Mouse (Mus musculus) heart, embryonic 12.5 days (tissue): ENCODE results near the gene Ppp2r1a. TPM values are rescaled to one million over a fixed set of nuclear protein-coding genes. Genes with fewer than 3 reads are reported as not detected.

Experiments used
- ATAC-seq: fragments of 200-750 bp; cut with Nextera tagmentation; 2 replicates; pipeline ENCODE4 v1.8.0; 2017; ENCODE audit warnings: moderate TSS enrichment, moderate library complexity; ENCODE audit not compliant: insufficient number of reproducible peaks, low FRiP score
- H3K27ac ChIP-seq: fragments of 300-500 bp; sonication (generic); 2 replicates; pipeline ENCODE4 v1.5.1; 2016; ENCODE audit warnings: mild to moderate bottlenecking, moderate library complexity; ENCODE audit not compliant: poor library complexity, severe bottlenecking
- H3K27me3 ChIP-seq: fragments of 300-500 bp; sonication (generic); replicated peaks from 2 replicates; pipeline ENCODE4 v1.6.1; 2016; ENCODE audit warnings: mild to moderate bottlenecking, moderate library complexity
- H3K36me3 ChIP-seq: fragments of 300-500 bp; sonication (generic); 2 replicates; pipeline ENCODE4 v1.6.1; 2016; ENCODE audit warnings: mild to moderate bottlenecking, moderate library complexity
- H3K4me1 ChIP-seq: fragments of 300-500 bp; sonication (generic); replicated peaks from 2 replicates; pipeline ENCODE4 v1.6.1; 2016; ENCODE audit warnings: mild to moderate bottlenecking
- H3K4me2 ChIP-seq: fragments of 300-500 bp; sonication (generic); 2 replicates; pipeline ENCODE4 v1.6.1; 2016; ENCODE audit warnings: mild to moderate bottlenecking, moderate library complexity
- H3K4me3 ChIP-seq: fragments of 300-500 bp; sonication (generic); 2 replicates; pipeline ENCODE4 v1.5.1; 2016; ENCODE audit warnings: mild to moderate bottlenecking
- H3K9ac ChIP-seq: fragments of 300-500 bp; sonication (generic); 2 replicates; pipeline ENCODE4 v1.6.1; 2016; ENCODE audit warnings: mild to moderate bottlenecking, moderate library complexity
- H3K9me3 ChIP-seq: fragments of 300-500 bp; sonication (generic); replicated peaks from 2 replicates; pipeline ENCODE4 v1.6.1; 2016; ENCODE audit warnings: mild to moderate bottlenecking, moderate library complexity
- WGBS: fragments of 180-500 bp; shearing (Covaris S2); methylation state at CpG from one replicate; pipeline ENCODE4 v1.1.7; 2016; 5-methylcytosine and 5-hydroxymethylcytosine counted together
- polyA plus RNA-seq: library from polyadenylated mRNA; unstranded; fragments of >200 nt; fragmentation: Nextera tagmentation; extraction: Ambion mirVana; gene quantifications from 2 replicates; pipeline ENCODE4 v1.2.1, GENCODE M21; 2016

Gene Ppp2r1a
- polyA plus RNA-seq: 332 and 337 TPM in 2 replicates

- Histone ChIP-seq H3K9ac (peak within 1 kb of the TSS; percentile 81), H3K9me3 (no peaks in the 10 kb centered on the region), H3K27me3 (no peaks in the 10 kb centered on the region), H3K27ac (peak within 1 kb of the TSS; percentile 95), H3K4me3 (peak within 1 kb of the TSS; percentile 79), H3K36me3 (no peaks in the 10 kb centered on the region), H3K4me2 (peak within 1 kb of the TSS; percentile 82), H3K4me1 (peaks cover 38% of the 10 kb centered on the region)
- ATAC-seq: peak; percentile 99
- under 1% methylated on average over 69 of the region's 69 CpGs for WGBS
Measured at GRCm38 (mm10) chr17:20944985-20945891, at the start of gene Ppp2r1a. Gene Ppp2r1a, plus strand, starts transcription at chr17:20945311.

GRCm38 (mm10) chr17:20904991-20905390, 40.1 kb upstream of the Ppp2r1a start, which contains the start of gene Vmn1r231:
Gene Vmn1r231, minus strand, starts transcription at chr17:20905091.
- H3K4me3 ChIP-seq: no peak within 1 kb of the TSS
- no peak for ATAC-seq
- no peak within 1 kb of the TSS for H3K9ac ChIP-seq
- H3K9me3 ChIP-seq: no peaks in the 10 kb centered on the region; the same call in 1 of the 2 replicates
- H3K4me1 ChIP-seq: no peaks in the 10 kb centered on the region
- no peak within 1 kb of the TSS for H3K27ac ChIP-seq
- WGBS: 53% methylated on average over 2 of the region's 2 CpGs
- H3K27me3 ChIP-seq: no peaks in the 10 kb centered on the region
- no peak within 1 kb of the TSS for H3K4me2 ChIP-seq
- no peaks in the 10 kb centered on the region for H3K36me3 ChIP-seq

- Histone ChIP-seq H3K4me2 (no peak within 1 kb of the TSS), H3K27me3 (no peaks in the 10 kb centered on the region), H3K9ac (no peak within 1 kb of the TSS), H3K27ac (no peak within 1 kb of the TSS), H3K4me3 (no peak within 1 kb of the TSS), H3K4me1 (no peaks in the 10 kb centered on the region), H3K36me3 (no peaks in the 10 kb centered on the region), H3K9me3 (no peaks in the 10 kb centered on the region)
- no peak for ATAC-seq
- WGBS: 38% methylated on average over 1 of the region's 1 CpGs
Measured at GRCm38 (mm10) chr17:20919614-20920013, 25.5 kb upstream of the Ppp2r1a start, which contains the start of gene Vmn1r232. Gene Vmn1r232, minus strand, starts transcription at chr17:20919714.

GRCm38 (mm10) chr17:20944226-20944625, 885 bp upstream of the Ppp2r1a start:
- ATAC-seq: no peak
- Histone ChIP-seq H3K36me3 (no peaks in the 10 kb centered on the region), H3K27me3 (no peaks in the 10 kb centered on the region), H3K27ac (peak overlapping the region; percentile 95), H3K4me1 (peaks cover 28% of the 10 kb centered on the region), H3K4me3 (peak overlapping the region; percentile 79), H3K4me2 (peak overlapping the region; percentile 69), H3K9ac (peak overlapping the region; percentile 70), H3K9me3 (no peaks in the 10 kb centered on the region)
- 61% methylated on average over 3 of the region's 3 CpGs for WGBS

GRCm38 (mm10) chr17:20946026-20946565, 985 bp downstream of the Ppp2r1a start:
- Histone ChIP-seq H3K4me2 (peak overlapping the region; percentile 82), H3K4me1 (peaks cover 43% of the 10 kb centered on the region), H3K36me3 (no peaks in the 10 kb centered on the region), H3K4me3 (peak overlapping the region; percentile 79), H3K27ac (peak overlapping the region; percentile 94), H3K27me3 (no peaks in the 10 kb centered on the region), H3K9me3 (no peaks in the 10 kb centered on the region), H3K9ac (peak overlapping the region; percentile 81)
- WGBS: under 1% methylated on average over 13 of the region's 13 CpGs
- no peak for ATAC-seq

- Histone ChIP-seq H3K27ac (peak overlapping the region; percentile 94; the same call in 1 of the 2 replicates), H3K4me3 (peak overlapping the region; percentile 79), H3K4me2 (peak overlapping the region; percentile 82), H3K9me3 (no peaks in the 10 kb centered on the region), H3K4me1 (peaks cover 43% of the 10 kb centered on the region), H3K9ac (peak overlapping the region; percentile 81), H3K27me3 (no peaks in the 10 kb centered on the region), H3K36me3 (peaks cover 4% of the 10 kb centered on the region; the same call in 1 of the 2 replicates)
- no peak for ATAC-seq
Measured at GRCm38 (mm10) chr17:20946636-20947035, 1.5 kb downstream of the Ppp2r1a start.

- Histone ChIP-seq H3K4me1 (no peaks in the 10 kb centered on the region), H3K4me3 (no peak overlapping the region), H3K4me2 (no peak overlapping the region), H3K27me3 (no peaks in the 10 kb centered on the region), H3K9ac (no peak overlapping the region), H3K9me3 (no peaks in the 10 kb centered on the region), H3K36me3 (peaks cover 98% of the 10 kb centered on the region), H3K27ac (no peak overlapping the region)
- ATAC-seq: no peak
- 91% methylated on average over 5 of the region's 5 CpGs for WGBS
Measured at GRCm38 (mm10) chr17:20960386-20960785, 15.3 kb downstream of the Ppp2r1a start.

GRCm38 (mm10) chr17:20965421-20965820, 20.3 kb downstream of the Ppp2r1a start:
- WGBS: 85% methylated on average over 4 of the region's 4 CpGs
- peaks cover 86% of the 10 kb centered on the region for H3K36me3 ChIP-seq
- ATAC-seq: no peak
- H3K9me3 ChIP-seq: no peaks in the 10 kb centered on the region
- H3K27me3 ChIP-seq: no peaks in the 10 kb centered on the region
- H3K4me2 ChIP-seq: no peak overlapping the region
- no peak overlapping the region for H3K27ac ChIP-seq
- no peak overlapping the region for H3K4me3 ChIP-seq
- H3K4me1 ChIP-seq: no peaks in the 10 kb centered on the region
- no peak overlapping the region for H3K9ac ChIP-seq

GRCm38 (mm10) chr17:20966681-20967080, 21.6 kb downstream of the Ppp2r1a start:
- Histone ChIP-seq H3K9ac (no peak overlapping the region), H3K27ac (no peak overlapping the region), H3K9me3 (no peaks in the 10 kb centered on the region), H3K4me2 (no peak overlapping the region), H3K4me3 (no peak overlapping the region), H3K27me3 (no peaks in the 10 kb centered on the region), H3K4me1 (no peaks in the 10 kb centered on the region), H3K36me3 (peaks cover 73% of the 10 kb centered on the region)
- ATAC-seq: no peak

GRCm38 (mm10) chr17:20993716-20994115, 48.6 kb downstream of the Ppp2r1a start:
- H3K4me1 ChIP-seq: no peaks in the 10 kb centered on the region
- no peak overlapping the region for H3K27ac ChIP-seq
- H3K4me3 ChIP-seq: no peak overlapping the region
- no peaks in the 10 kb centered on the region for H3K9me3 ChIP-seq
- WGBS: 59% methylated on average over 2 of the region's 2 CpGs
- ATAC-seq: no peak
- no peaks in the 10 kb centered on the region for H3K27me3 ChIP-seq
- no peaks in the 10 kb centered on the region for H3K36me3 ChIP-seq
- no peak overlapping the region for H3K9ac ChIP-seq
- no peak overlapping the region for H3K4me2 ChIP-seq

GRCm38 (mm10) chr17:20996364-20996763, 51.3 kb downstream of the Ppp2r1a start, which contains the start of gene Vmn1r233:
Gene Vmn1r233, minus strand, starts transcription at chr17:20996464.
- H3K27ac ChIP-seq: no peak within 1 kb of the TSS
- H3K4me2 ChIP-seq: no peak within 1 kb of the TSS
- H3K4me1 ChIP-seq: no peaks in the 10 kb centered on the region
- ATAC-seq: no peak
- no peak within 1 kb of the TSS for H3K4me3 ChIP-seq
- H3K36me3 ChIP-seq: no peaks in the 10 kb centered on the region
- no peaks in the 10 kb centered on the region for H3K27me3 ChIP-seq
- no peak within 1 kb of the TSS for H3K9ac ChIP-seq
- H3K9me3 ChIP-seq: no peaks in the 10 kb centered on the region
